In the genomic region with DNA sequence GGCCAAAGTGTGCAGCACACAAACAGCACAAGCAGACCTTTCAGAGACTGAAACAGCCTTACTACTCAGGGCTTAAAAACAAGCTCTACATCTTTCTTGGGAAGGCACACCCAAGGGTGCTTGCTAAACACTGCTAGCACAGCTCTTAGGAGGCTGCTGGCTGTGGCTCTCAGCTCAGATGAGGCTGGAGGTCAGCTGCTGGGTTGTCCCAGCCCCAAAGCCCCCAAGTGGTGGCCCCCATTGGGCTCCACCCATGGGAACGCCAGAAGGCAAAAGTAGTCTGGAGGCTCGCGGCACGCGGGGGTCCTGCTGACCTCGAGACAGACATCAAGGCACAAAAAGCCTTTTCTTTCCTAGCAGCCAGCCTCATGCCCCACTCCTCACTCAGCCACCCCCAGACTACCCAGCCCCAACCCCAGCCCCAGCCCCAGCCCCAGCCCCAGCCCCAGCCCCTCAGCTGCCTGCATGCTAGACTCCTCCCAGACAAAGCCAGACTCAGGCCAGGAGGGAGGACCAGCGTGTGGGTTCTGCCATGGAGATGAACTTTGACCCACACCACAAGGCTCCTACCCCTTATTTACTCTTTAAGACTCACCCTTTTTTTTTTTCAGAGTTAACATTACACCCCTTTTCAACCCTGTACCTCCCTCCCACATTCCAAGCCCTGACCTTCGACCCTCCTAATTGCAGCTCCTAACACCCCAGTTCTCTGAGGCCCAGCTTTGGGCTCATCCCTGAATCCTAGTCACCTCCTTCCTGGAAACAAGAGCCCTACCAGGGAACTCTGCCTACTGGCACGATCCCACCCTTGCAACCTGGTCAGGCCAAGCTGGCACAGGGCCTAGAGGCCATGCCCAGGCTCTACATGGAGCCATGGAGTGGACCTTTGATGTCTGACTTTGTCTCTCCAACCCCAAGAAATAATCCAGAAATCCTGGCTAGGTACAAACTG, we compare ENCODE assay signal across 10 mouse cellular contexts. TPM values are rescaled to one million over a fixed set of nuclear protein-coding genes. Genes with fewer than 3 reads are reported as not detected.
A peak's percentile ranks its signal among the peaks of the same experiment; 100 is the strongest.
DNase-seq lines count a peak whose midpoint lies in the region; ATAC-seq and TF ChIP-seq lines count a peak whose summit lies in the region.
"Had no signal": no experiment of that assay in that cellular context is flagged by ENCODE, and none has a peak within 500 bp of the region (broad histone marks: within the 10 kb centered on the region; RNA-seq: fewer than 3 reads in every experiment).

No protein-coding gene starts in this region.

- intact Hi-C loops in heart, postnatal 36 days (cut with DNase I) = no loop called here

- no peak for TF ChIP-seq CTCF in liver, postnatal 0 days (IDR thresholded peaks at IDR 0.05; ENCODE audit: low read depth)

- no peak for DNase-seq in heart, postnatal 36 days
- DNase-seq in embryo, embryonic 10 days (ENCODE audit: low spot score) = peak; percentile 79
- no peak for DNase-seq in liver, postnatal 0 days
- no peak for DNase-seq in left cerebral cortex, adult 11 months (ENCODE audit: low spot score)
- no peak for DNase-seq in ovary, postnatal 10 days (ENCODE audit: low spot score)

- no peak for ATAC-seq in heart, embryonic 13.5 days (ENCODE audit: extremely low read depth, insufficient number of reproducible peaks, low FRiP score, low TSS enrichment)
- ATAC-seq in intestine, embryonic 15.5 days = peak; percentile 67
- ATAC-seq in liver, postnatal 0 days = peak; percentile 48
- ATAC-seq in monocyte, adult 5-6 weeks (replicated peaks; ENCODE audit: insufficient number of reproducible peaks, low FRiP score, low TSS enrichment, poor library complexity, severe bottlenecking) = no peak

- WGBS in heart, embryonic 13.5 days = 46% methylated on average over 9 of the region's 9 CpGs
- 20% methylated on average over 9 of the region's 9 CpGs for WGBS in intestine, embryonic 15.5 days
- WGBS in liver, postnatal 0 days (ENCODE audit: insufficient replicate concordance) = 66% methylated on average over 9 of the region's 9 CpGs

- peaks cover 41% of the 10 kb centered on the region for H3K36me3 ChIP-seq in heart, embryonic 13.5 days
- H3K36me3 ChIP-seq in intestine, embryonic 15.5 days = peaks cover 15% of the 10 kb centered on the region
- H3K36me3 ChIP-seq in liver, postnatal 0 days (replicated peaks; ENCODE audit: insufficient read depth, low read length) = no peaks in the 10 kb centered on the region; the same call in 1 of the 2 replicates

- no peak overlapping the region for H3K4me3 ChIP-seq in heart, embryonic 13.5 days
- H3K4me3 ChIP-seq in intestine, embryonic 15.5 days (replicated peaks) = 0 out of 2 replicates have a peak overlapping the region, but pooled peaks have one; percentile 1
- H3K4me3 ChIP-seq in liver, postnatal 0 days (ENCODE audit: low read depth, low read length) = no peak overlapping the region

- H3K4me1 ChIP-seq in heart, embryonic 13.5 days = peaks cover 91% of the 10 kb centered on the region
- H3K4me1 ChIP-seq in intestine, embryonic 15.5 days (replicated peaks) = peaks cover 90% of the 10 kb centered on the region
- H3K4me1 ChIP-seq in liver, postnatal 0 days (ENCODE audit: insufficient read depth) = peaks cover 38% of the 10 kb centered on the region

- peak overlapping the region; percentile 98 for H3K27ac ChIP-seq in heart, embryonic 13.5 days (replicated peaks)
- H3K27ac ChIP-seq in intestine, embryonic 15.5 days = peak overlapping the region; percentile 86
- peak overlapping the region; percentile 59 for H3K27ac ChIP-seq in liver, postnatal 0 days (ENCODE audit: low read depth)

- no peaks in the 10 kb centered on the region for H3K9me3 ChIP-seq in heart, embryonic 13.5 days
- no peaks in the 10 kb centered on the region for H3K9me3 ChIP-seq in intestine, embryonic 15.5 days
- no peaks in the 10 kb centered on the region for H3K9me3 ChIP-seq in liver, postnatal 0 days (ENCODE audit: low read length)

- TF ChIP-seq EP300 in liver, postnatal 0 days (IDR thresholded peaks at IDR 0.05; ENCODE audit: low read depth) = no peak

- no peak overlapping the region for H3K4me2 ChIP-seq in heart, embryonic 13.5 days
- H3K4me2 ChIP-seq in intestine, embryonic 15.5 days (replicated peaks) = peak overlapping the region; percentile 50
- no peak overlapping the region for H3K4me2 ChIP-seq in liver, postnatal 0 days (ENCODE audit: low read depth, low read length)

- no peaks in the 10 kb centered on the region for H3K27me3 ChIP-seq in heart, embryonic 13.5 days (replicated peaks)
- no peaks in the 10 kb centered on the region for H3K27me3 ChIP-seq in intestine, embryonic 15.5 days (replicated peaks)
- no peaks in the 10 kb centered on the region for H3K27me3 ChIP-seq in liver, postnatal 0 days (ENCODE audit: insufficient read depth, low read length)

- peak overlapping the region; percentile 71 for H3K9ac ChIP-seq in heart, embryonic 13.5 days
- H3K9ac ChIP-seq in intestine, embryonic 15.5 days = no peak overlapping the region
- H3K9ac ChIP-seq in liver, postnatal 0 days (replicated peaks) = no peak overlapping the region

RNA-seq across cellular contexts. Expression of a gene that starts 57.4 kb away (rescaled TPM):
- not detected in 2 replicates for polyA plus RNA-seq in heart, embryonic 13.5 days (2015; fragmentation: Nextera tagmentation; extraction: Ambion mirVana)
- not detected for total RNA-seq in heart, postnatal 36 days (2021)
- not detected in 2 replicates for polyA plus RNA-seq in intestine, embryonic 15.5 days (2015; fragmentation: Nextera tagmentation; extraction: Ambion mirVana)
- not detected in 2 replicates for polyA plus RNA-seq in liver, postnatal 0 days (2015; fragmentation: Nextera tagmentation; extraction: Ambion mirVana)
- total RNA-seq in monocyte, adult 5-6 weeks (2017) = not detected in 3 replicates
- total RNA-seq: MEL had no signal
- polyA plus RNA-seq: spleen, adult 2 months had no signal

Comparison
In these comparisons a context has a peak if more than half of its experiments do, and no peak if none do; other contexts are left out.
1. ATAC-seq: peak in intestine, embryonic 15.5 days (single experiment) and liver, postnatal 0 days (single experiment); none in heart, embryonic 13.5 days (single experiment) and monocyte, adult 5-6 weeks (single experiment).
2. Peak in every context shown above with its lines, with median percentiles within 50 percentile points of each other: H3K27ac ChIP-seq.